Mouse (Mus musculus): ENCODE data around the gene Ttc39a.
"Not testable (repeated sequence)": the region's sequence is repeated elsewhere in the genome, so short reads cannot be mapped to it uniquely, and the experiment has no call there.

The Ttc39a gene

DNA sequence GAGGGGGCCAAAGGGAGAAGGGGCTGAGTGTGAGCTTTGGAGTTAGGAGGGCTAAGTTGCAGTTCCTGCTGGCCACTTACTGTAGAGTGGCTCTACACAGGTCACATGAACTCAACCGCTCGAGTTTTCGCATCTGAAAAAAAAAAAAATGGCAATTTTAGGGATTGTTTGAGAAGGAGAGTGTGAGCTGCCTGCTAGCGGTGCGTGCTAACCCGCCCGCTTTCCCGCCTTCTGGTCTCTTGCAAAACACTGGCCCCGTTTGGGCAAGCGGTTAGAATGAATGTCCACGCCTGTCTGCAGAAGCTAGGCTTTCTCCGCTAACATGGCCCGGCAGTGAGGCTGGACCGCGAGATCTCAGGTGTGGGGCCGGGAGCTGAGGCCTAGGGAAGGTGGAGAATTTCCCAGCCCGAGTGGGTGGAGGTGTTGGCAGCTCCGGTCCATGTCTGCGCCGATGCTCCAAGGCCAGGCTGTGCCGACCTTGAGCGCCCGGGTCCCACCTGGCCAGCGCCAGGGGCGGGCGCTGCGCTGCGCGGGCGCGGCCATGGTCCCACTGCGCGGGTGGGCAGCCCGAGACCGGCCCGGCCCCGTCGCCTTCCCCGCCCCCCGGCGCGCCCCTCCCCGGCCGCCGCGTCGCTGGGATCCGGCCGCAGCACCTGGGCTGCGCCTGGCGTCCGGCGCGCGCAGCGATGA, at the start of gene Ttc39a:
Gene Ttc39a, plus strand, starts transcription at position 138 of the 690 bp plus-strand sequence.
- peak in 1 of 2 experiments; percentile 26 for DNase-seq (ENCODE audit: low spot score in 2 of 2)

DNA sequence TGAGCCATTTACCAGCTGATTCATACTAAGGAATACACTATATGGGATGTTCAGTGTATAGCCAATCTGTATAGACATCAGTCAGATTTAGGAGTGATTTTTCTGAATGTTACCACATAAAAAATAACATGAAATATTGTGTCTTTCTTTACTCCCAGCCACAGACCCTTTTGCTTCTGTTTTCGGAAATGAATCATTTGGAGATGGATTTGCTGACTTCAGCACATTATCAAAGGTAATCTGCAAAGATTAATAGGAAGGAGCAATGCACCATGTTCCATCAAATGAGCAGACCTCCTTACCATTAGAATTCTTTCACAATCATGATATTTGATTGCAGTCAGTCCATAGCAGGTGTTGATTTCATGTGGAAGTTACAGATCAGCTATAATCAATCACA, 28.3 kb upstream of the Ttc39a start:
- no peak for DNase-seq (ENCODE audit: low spot score in 2 of 2)

DNA sequence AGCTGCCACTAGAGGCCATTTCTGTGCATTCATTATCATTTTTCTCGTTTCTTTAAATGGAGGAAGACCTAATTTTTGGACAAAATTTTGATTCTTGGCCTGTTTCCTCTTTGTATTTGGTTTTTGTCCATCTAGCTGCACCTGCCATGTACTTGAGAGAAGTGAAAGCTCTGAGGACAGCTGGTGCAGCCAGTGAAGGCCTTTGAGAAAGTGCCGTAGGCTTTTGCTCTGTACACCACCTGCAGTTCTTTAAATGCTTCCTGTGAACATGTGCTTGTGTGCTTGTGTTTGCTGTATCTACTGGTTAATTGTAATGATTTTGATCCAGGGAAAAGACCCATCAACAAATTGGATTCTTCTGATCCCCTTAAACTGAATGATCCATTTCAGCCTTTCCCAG, 24.0 kb upstream of the Ttc39a start:
- no peak for DNase-seq (ENCODE audit: low spot score in 2 of 2)

DNA sequence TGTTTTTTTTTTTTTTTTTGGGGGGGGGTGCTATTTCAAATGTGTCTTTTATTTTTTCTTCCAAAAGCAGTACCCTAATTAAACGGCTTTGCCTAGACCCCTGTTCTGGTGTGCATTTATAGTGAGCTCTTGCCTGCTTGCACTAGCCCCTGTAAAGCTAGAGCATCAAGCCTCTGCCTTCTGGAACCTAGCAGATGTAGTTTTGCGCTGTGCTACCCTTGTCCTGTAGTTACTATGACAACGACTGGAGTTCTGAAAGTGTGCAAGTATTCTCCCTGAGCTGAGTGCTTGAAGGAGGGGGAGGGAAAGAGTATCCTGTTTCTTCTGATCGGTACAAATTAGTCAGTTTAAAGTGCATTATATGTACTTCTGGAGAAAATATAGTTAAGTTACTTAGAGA, 20.8 kb upstream of the Ttc39a start:
- no peak for DNase-seq (ENCODE audit: low spot score in 2 of 2)

DNA sequence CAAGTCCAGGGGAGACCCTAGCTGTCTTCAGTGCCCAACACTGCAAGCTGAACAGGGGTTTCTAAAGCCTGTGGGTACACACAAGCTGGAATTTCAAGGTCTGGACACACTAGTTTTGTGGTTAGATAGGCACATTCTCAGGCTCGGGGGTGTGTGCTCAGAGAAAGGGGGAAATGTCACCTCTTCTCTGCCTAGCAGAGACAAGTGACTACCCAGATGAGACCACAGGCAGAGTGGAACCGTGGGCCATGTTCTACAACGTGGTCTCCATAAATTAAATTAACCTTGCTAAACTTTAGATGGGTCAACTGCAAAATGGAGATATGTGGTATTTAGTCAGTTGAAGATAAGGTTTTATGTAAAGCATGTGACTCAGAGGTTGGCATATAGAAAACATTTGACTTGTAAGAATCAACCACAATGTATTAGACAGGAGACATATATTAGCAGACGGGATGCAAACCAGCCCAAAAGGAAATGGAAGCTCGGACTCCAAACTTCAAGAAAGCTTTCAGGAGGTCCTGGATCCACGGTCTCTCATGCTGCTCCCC, 13.1 kb upstream of the Ttc39a start:
- DNase-seq (ENCODE audit: low spot score in 2 of 2), result no peak

DNA sequence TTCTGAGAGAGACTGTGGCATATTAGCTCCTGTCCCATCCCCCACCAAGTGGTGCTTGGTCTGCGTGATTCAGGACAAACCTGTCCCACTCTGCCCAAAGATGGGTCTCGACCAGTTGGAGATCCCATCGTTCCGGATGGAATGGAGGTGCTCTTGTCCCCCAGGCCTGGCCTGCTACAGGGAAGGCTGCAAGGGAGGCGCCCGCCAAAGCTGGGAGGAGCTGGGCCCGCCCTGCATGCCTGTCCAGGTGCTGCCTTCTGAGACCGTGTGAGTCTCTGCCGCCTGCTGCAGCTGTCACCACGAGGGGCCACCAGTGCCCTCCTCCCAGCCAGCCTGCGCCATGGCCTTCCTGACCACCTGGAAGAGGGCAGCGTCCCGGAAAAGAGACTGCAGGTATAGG, 12.5 kb upstream of the Ttc39a start:
- DNase-seq (ENCODE audit: low spot score in 2 of 2), result no peak

DNA sequence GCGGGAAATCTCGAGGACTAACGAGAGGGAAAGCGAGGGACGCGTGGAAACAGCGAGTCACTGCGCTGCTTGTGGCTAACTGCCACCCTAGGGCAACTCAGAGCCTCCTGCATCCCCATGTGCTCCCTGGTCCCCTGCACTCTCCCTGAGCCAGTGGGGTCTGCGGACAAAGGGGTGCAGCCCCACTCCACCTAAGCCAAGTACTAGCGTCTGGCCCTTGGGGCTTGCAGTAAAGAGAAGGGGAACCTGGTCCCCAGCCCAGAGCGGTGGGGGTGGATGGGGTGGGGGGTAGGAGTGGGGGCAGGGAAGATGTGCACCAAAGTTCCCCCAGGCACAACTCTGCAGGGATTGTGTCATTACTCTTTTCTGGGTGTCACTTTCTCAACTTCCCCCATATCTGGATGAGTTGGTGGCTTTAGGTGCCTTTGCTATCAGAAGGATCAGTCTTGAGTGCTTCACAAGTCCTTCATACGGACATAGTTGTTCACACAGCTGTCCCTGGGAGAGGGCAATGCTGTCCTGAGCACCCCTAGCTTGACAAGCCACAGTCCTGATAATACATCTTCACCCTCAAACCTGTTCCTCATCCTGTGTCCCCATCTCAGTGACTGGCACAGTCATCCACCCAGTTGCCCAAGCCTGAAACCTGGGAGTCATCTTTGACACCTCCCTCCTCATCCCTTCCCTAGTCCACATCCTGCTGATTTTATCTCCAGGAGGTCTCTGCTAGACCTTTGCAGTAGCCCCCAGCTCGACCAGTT, 11.9 kb upstream of the Ttc39a start:
- DNase-seq (ENCODE audit: low spot score in 2 of 2), result no peak

DNA sequence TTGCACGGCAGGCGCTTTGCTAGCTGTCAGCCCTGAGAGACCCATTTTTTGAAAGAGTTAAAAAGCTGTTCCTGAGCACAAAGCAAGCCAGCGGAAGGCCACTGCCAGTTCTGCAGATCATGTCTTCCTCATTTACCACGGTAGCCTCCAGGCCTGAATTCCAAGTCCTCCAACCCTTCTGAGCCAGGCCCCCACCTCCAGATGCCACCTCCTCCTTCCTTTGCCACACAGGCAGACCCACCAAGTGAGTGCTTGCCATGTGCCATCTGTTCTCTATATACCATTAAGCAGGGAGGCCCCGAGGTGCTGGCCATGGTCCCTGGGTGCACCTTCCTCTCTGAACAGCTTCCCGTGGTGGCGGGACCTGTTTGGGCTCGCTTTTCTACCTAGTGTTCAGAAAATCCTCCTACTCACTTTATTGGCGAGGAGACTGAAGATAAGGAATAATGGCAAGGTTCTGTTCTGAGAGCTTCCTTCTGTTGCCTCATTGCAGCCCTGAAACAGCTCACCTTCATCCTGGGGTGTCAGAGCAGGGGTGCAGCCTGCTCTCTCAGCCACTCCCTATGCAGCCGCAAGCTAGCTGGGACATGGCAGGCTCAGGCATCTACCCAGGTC, 6.0 kb upstream of the Ttc39a start:
- no peak for DNase-seq (ENCODE audit: low spot score in 2 of 2)

DNA sequence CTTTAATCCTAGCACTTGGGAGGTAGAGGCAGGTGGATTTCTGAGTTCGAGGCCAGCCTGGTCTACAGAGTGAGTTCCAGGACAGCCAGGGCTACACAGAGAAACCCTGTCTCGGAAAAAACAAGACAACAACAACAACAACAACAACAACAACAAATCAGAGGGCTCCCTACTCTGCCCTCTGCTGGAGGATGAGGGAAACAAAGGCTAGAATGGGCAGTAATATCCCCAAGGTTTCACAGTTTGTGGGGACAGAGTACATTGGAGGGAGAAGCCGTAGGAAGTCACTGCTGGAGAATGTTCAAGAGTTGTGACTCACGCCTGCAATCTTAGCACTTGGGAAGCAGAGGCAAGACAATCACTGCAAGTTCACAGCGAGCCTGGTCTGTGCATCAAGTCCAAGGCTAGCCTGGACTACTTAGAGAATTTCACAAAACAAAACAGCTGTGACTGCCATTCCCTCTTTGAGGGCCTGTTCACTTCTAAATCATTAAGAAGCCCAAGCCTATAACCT, 5.2 kb upstream of the Ttc39a start:
- DNase-seq (ENCODE audit: low spot score in 2 of 2), result no peak

DNA sequence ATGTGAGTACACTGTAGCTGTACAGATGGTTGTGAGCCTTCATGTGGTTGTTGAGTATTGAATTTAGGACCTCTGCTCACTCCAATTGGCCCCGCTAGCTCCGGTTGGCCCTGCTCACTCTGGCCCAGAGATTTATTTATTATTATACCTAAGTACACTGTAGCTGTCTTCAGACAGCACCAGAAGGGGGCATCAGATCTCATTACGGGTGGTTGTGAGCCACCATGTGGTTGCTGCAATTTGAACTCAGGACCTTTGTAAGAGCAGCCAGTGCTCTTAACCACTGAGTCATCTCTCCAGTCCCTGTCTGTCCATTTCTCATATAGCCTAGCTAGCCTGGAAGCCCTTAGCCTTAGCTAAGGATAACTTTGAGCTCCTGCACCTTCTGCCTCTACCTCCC, 1.5 kb upstream of the Ttc39a start:
- DNase-seq (ENCODE audit: low spot score in 2 of 2), result not testable (repeated sequence)

DNA sequence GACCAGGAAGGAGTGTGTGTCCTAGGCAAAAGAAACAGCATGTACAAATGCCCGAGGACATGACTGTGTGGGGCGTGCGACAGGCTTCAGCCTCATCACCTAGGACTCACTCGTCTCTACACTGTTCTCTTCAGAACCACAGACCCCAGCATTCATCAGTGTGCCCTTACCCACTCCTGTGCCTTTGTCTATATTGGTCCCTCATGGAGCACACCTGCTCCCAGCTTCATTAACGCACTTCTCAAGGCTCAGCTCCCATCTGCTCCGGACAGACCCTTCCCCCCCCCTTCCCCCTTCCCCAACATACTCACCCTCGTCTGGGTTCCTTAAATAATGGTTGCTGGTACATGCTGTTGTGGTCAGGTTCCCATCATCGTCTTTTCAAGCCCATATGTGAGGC, 1.0 kb upstream of the Ttc39a start:
- no peak for DNase-seq (ENCODE audit: low spot score in 2 of 2)

DNA sequence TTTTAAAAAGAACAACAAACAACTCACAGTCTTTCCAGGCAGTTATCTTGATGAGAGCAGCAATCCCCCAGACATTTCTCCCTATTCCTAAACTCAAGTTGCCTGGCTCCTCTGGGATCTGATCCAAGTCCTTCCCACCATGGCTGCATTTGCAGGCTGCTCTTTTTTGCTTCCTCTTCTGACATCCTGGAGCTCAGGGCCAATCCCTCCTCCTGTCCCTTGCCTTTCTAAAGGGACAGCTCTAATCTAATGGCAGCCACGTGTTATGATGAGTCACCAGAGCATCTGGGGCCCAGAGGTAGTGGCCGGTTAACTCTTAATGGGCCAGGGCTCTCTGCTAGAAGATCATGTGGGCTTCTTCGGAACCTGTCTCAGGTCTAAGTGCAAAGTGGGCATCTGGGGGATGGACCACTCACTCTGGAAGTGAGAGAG, 353 bp upstream of the Ttc39a start:
- peak; percentile 52 to 58 for DNase-seq (ENCODE audit: low spot score in 2 of 2)

DNA sequence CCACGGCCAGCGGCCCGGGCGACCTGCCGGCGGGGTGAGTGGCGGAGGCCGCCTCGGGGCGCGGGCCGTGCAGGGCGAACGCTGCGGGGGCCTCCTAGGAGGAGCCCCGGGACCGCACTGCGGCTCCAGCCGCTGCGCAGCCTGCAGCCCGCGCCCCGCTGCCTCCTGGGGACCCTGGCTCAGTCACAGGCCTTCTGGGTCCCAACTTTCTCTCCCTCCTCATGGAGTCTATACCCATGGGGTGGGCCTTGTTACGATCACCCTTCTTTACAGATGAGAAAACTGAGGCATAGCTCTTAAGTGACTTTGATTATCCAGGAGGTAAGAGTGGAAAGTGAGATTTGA, 725 bp downstream of the Ttc39a start:
- no peak for DNase-seq (ENCODE audit: low spot score in 2 of 2)

DNA sequence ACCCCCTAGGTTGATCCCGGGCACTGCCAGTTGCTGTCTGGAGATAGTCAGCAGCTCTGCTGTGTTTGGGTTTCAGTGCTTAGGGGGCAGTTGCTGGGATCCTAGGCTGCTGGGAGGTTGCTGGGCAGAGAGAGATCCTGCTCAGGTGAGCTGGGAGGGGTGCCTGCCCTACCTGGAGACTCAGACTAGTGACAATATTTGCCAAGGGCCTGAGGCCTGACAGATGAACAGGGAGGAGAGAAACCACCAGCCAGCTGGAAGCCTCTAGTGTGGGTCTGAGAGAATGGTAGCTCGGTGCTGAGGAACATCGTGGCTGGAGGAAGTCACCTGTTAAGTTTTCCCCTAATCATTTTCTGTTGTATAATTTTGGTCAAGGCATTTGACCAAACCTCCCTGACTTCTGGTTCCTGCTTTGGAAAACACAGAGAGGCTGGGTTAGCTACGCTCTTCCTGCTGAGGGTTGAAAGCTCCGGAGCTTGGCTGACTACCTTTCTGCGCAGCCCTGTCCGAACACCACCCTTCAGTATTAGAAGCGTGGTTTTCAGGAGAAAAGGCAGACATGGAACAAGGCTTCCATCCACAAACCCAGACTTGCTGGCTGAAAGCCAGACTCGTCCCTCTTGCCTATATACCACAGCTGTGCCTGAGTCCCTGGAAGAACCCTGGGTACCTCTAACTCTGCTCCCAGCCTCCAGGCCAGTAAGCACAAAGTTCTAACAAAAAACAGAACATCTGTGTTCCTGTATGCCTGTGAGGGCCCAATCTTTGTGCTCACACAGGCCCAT, 1.5 kb downstream of the Ttc39a start:
- no peak for DNase-seq (ENCODE audit: low spot score in 2 of 2)

DNA sequence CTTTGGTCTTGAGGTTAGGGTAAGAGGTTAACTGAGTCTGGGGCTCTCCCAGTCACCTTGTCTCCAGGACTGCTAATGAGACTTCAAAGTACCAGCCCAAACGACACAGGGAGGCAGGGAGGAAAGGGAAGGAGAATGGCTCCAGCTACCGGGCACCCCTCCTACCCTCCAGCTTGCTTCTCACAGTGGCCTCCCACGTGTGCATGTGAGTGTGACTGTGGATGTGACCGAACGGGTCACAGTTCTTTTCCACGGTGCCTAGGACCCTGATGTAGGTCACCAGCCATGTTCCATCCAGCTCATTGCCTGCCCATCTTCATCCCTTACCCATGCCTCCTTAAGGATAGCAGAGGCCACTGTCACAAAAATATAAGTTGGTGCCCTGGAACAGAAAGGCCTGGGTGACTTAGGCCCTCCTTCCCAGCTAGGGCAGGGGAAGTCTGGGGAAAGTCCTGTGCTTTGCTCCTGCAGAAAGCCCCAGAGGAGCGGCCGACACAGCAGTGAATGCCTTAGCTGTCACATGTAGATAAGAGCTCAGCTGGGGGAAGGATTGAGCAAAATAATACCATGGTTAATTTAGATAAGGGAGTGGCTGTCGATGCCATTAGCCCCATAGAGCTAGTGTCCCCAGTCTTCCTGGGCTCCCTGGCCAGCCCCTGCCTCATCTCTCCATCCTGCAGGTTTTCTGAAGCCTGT, 4.4 kb downstream of the Ttc39a start:
- no peak for DNase-seq (ENCODE audit: low spot score in 2 of 2)

DNA sequence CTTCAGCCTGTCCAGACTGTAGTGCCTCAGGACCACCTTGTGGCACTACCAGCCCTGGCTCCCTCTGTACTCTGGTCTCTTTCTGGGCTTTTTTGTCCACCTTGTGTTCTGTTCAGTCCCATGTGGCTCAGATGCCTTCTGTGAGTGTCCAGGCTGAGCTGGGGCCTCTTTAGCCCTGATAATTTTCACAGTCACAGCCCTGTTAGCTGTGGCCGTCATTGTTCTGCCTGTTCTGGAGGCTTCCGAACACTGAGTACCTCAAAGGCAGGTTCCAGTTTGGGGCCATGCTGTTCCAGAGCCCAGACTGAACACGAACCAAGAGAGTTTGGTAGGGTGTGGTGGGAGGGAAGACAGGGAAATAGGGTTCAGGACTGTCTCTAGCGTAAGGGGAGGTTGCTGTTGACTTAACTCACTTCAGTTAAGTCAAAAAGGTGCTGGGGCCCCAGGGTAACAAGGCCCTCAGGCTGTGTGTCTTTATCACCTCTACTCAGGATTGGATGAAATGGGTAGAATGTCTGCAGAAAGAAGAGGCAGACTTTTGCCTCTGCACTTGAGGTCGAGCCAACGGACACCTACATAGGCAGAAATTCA, 5.0 kb downstream of the Ttc39a start:
- no peak for DNase-seq (ENCODE audit: low spot score in 2 of 2)

DNA sequence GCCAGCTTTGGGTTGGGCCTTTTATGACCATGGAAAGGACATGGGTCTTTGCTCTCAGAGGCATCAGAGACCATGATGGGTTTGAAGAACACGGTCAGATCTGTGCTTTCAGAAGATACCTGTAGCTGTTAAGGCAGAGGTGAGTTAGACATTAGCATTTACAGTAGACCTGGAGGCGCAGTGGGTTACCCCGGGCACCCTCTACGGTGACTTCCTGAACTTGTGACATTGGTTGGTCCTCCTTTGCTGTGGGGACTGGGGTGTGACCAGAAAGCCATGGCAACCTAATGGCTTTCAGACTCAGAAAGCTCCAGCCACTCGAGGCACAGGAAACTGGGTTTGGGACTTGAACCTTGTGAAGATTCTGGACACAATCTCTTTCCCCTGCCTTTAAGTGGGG, 5.8 kb downstream of the Ttc39a start:
- no peak for DNase-seq (ENCODE audit: low spot score in 2 of 2)

DNA sequence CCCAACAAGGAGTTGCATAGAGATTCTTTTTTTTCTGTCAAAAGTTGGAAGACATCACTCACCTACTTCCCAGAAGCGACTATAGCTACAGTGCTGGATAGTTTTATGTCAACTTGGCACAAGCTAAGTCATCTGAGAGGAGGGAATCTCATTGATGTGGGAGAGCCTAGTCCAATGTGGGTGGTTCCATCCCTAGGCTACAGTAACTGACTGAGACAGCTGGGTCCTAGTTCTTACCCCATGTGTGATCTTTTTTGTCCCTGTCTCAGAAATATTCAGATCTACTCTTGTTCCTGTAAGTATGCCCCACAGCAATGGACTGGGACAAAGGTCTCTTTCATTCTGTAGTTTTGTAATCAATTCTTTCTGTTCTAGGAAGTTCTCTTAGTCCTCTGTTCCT, 11.6 kb downstream of the Ttc39a start:
- DNase-seq (ENCODE audit: low spot score in 2 of 2), result no peak

DNA sequence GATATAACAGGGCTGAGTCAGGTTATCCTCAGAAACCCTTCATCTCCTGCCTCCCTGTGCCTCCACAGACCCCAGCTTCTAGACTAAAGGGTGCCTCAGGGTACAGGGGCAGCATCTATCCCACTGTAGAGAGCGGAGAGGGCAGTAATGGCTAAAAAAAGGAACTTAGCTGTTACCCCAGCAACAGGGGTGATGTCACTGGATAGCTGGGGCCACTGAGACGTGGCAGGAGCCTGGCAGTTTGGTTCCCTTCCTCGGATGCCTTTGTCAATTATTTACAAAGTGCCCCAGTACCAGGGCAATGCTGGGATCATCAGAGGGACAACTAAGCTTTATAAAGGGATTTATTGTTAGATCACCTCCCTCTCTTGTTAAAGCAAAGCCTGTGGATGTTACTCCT, 12.6 kb downstream of the Ttc39a start:
- DNase-seq (ENCODE audit: low spot score in 2 of 2), result no peak

DNA sequence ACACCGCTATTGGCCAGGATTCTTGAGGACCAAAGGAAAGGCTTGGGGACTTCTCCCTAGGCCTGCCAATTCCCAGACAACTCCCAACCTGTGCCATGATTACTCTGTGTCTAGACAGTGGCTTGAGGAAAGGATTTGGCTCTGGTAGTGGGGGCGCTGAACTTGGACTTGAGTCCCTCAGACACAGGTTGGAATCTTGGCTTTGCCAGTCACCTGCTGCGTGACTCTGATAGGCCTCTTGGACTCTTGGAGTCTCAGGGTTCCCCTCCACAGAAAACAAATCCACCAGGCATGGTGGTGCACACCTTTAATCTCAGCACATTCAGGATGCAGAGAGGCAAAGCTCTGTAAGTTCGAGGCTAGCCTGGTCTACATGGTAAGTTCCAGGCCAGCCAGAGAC, 13.1 kb downstream of the Ttc39a start:
- DNase-seq (ENCODE audit: low spot score in 2 of 2), result no peak
